ENCODE assay signal across 8 mouse cellular contexts in genomic region chr9:21803986-21804644, GRCm38 (mm10). TPM values are rescaled to one million over a fixed set of nuclear protein-coding genes. Genes with fewer than 3 reads are reported as not detected.
DNase-seq lines count a peak whose midpoint lies in the region; ATAC-seq and TF ChIP-seq lines count a peak whose summit lies in the region.

No protein-coding gene starts in this region.

- ATAC-seq in activated CD4-positive, CD25-positive, alpha-beta regulatory T cell, adult 4 months = peak; percentile 57
- peak; percentile 80 for ATAC-seq in inflammation-experienced regulatory T-cells, adult 6 months

- peak; percentile 92 for DNase-seq in gastrocnemius, postnatal 10 days
- DNase-seq in left cerebral cortex, postnatal 10 days (ENCODE audit: extremely low spot score in 1 of 2, low spot score in 2 of 2) = peak; percentile 50 to 86
- DNase-seq in mesoderm, embryonic 11.5 days (ENCODE audit: low read depth, low spot score) = peak; percentile 88
- DNase-seq in right cerebral cortex, postnatal 25 days = peak; percentile 78
- DNase-seq in urinary bladder, postnatal 36 days (ENCODE audit: low spot score in 2 of 2) = peak; percentile 71 to 84

- peak overlapping the region; percentile 3; the same call in 1 of the 2 replicates for H3K4me3 ChIP-seq in cortical plate, adult 2 months (ENCODE audit: insufficient read depth, low read length)

- peak; percentile 88 for TF ChIP-seq CTCF in cortical plate, adult 2 months (IDR thresholded peaks at IDR 0.05; ENCODE audit: extremely low read depth, insufficient read depth, low read length)

- no peak for TF ChIP-seq POLR2A in cortical plate, adult 2 months (IDR thresholded peaks at IDR 0.05; ENCODE audit: extremely low read depth, insufficient read depth, low read length)

- peaks cover 8% of the 10 kb centered on the region for H3K4me1 ChIP-seq in cortical plate, adult 2 months (ENCODE audit: control insufficient read depth, insufficient read depth, low read length)

- no peak overlapping the region for H3K27ac ChIP-seq in cortical plate, adult 2 months (ENCODE audit: insufficient read depth, low read length)

- intact Hi-C loops in left cerebral cortex, postnatal 10 days (cut with DNase I) = no loop called here

RNA-seq across cellular contexts. Expression of gene Kank2, which starts 5.6 kb away (rescaled TPM):
- polyA plus RNA-seq in activated CD4-positive, CD25-positive, alpha-beta regulatory T cell, adult 4 months (2017; shearing (Covaris generic)) = not detected
- 6.1 and 6.2 TPM in 2 replicates for polyA plus RNA-seq in cortical plate, adult 2 months (2012; rRNA removed)
- total RNA-seq in gastrocnemius, postnatal 10 days (2021) = 10 to 100 TPM; 27.4 to 31.6 TPM
- polyA plus RNA-seq in inflammation-experienced regulatory T-cells, adult 6 months (2017; shearing (Covaris generic)) = not detected
- total RNA-seq in left cerebral cortex, postnatal 10 days (2021) = 1 to 10 TPM; 6.7 to 7.7 TPM

RNA-seq across cellular contexts. Expression of gene Angptl8, which starts 31.2 kb away (rescaled TPM):
- polyA plus RNA-seq in activated CD4-positive, CD25-positive, alpha-beta regulatory T cell, adult 4 months (2017; shearing (Covaris generic)) = not detected
- not detected in 2 replicates for polyA plus RNA-seq in cortical plate, adult 2 months (2012; rRNA removed)
- under 1 TPM in 1 of 2 experiments, not detected in 1; 0.43 TPM for total RNA-seq in gastrocnemius, postnatal 10 days (2021)
- polyA plus RNA-seq in inflammation-experienced regulatory T-cells, adult 6 months (2017; shearing (Covaris generic)) = not detected
- total RNA-seq in left cerebral cortex, postnatal 10 days (2021) = not detected

RNA-seq across cellular contexts. Expression of gene Spc24, which starts 44.0 kb away (rescaled TPM):
- 10 to 100 TPM; 18.7 to 25.8 TPM for polyA plus RNA-seq in activated CD4-positive, CD25-positive, alpha-beta regulatory T cell, adult 4 months (2017; shearing (Covaris generic))
- 2.3 and 3.3 TPM in 2 replicates for polyA plus RNA-seq in cortical plate, adult 2 months (2012; rRNA removed)
- 1 to 10 TPM; 6.1 to 7.3 TPM for total RNA-seq in gastrocnemius, postnatal 10 days (2021)
- polyA plus RNA-seq in inflammation-experienced regulatory T-cells, adult 6 months (2017; shearing (Covaris generic)) = 10 to 100 TPM in 1 of 3 experiments, 1 to 10 TPM in 2; 5.5 to 54.9 (median 8.6) TPM
- 1 to 10 TPM; 2.9 to 3.5 TPM for total RNA-seq in left cerebral cortex, postnatal 10 days (2021)

RNA-seq across cellular contexts. Expression of gene Dock6, which starts 48.3 kb away (rescaled TPM):
- polyA plus RNA-seq in activated CD4-positive, CD25-positive, alpha-beta regulatory T cell, adult 4 months (2017; shearing (Covaris generic)) = 1 to 10 TPM in 1 of 2 experiments, under 1 TPM in 1; 0.94 to 1.8 TPM
- polyA plus RNA-seq in cortical plate, adult 2 months (2012; rRNA removed) = 42.3 and 42.6 TPM in 2 replicates
- total RNA-seq in gastrocnemius, postnatal 10 days (2021) = 10 to 100 TPM; 26.9 to 32.9 TPM
- 1 to 10 TPM; 1.7 to 2.1 (median 1.9) TPM for polyA plus RNA-seq in inflammation-experienced regulatory T-cells, adult 6 months (2017; shearing (Covaris generic))
- 10 to 100 TPM; 23.5 to 25.2 TPM for total RNA-seq in left cerebral cortex, postnatal 10 days (2021)
